20 mouse cellular contexts compared by ENCODE assay signal in genomic region chr1:139145516-139145915, GRCm38 (mm10).
DNase-seq lines count a peak whose midpoint lies in the region; TF ChIP-seq lines count a peak whose summit lies in the region.
"Had no signal": no experiment of that assay in that cellular context is flagged by ENCODE, and none has a peak within 500 bp of the region (broad histone marks: within the 10 kb centered on the region; RNA-seq: fewer than 3 reads in every experiment).

No protein-coding gene starts in this region.

- DNase-seq in 3T3-L1 (ENCODE audit: low read depth, low spot score) (peak; percentile 70), 416B (ENCODE audit: low read depth) (peak; percentile 53)
- DNase-seq in Muller cell, postnatal 12 days (ENCODE audit: inconsistent ontology term), result peak; percentile 75
- DNase-seq in layer of hippocampus, adult 18-20 months (ENCODE audit: low spot score in 2 of 2), result no peak
- no peak for DNase-seq in left cerebral cortex, adult 8-10 months (ENCODE audit: low spot score in 2 of 2)
- DNase-seq: adrenal gland, adult 8-10 months; B cell, adult 2 months; cerebellum, adult 18-20 months; cerebellum, adult 9-11 months; cerebellum, postnatal 25 days; forebrain, postnatal 0 days; gastrocnemius, adult 2 months; gastrocnemius, postnatal 14 days; heart, adult 11 months; kidney, adult 2 months had no signal

- TF ChIP-seq POLR2A in embryonic fibroblast, embryonic 13.5 days (IDR thresholded peaks at IDR 0.05; ENCODE audit: low read depth, low read length), result no peak

- H3K4me3 ChIP-seq in embryonic fibroblast, embryonic 13.5 days (ENCODE audit: insufficient read depth, low read length), result no peak overlapping the region
- H3K4me3 ChIP-seq: embryonic facial prominence, embryonic 13.5 days; forebrain, embryonic 10.5 days; gastrocnemius, adult 2 months; hindbrain, embryonic 12.5 days; hindbrain, embryonic 15.5 days had no signal

- H3K27ac ChIP-seq in embryonic fibroblast, embryonic 13.5 days (ENCODE audit: insufficient read depth, low read length), result peak overlapping the region; percentile 40; the same call in 1 of the 2 replicates
- H3K27ac ChIP-seq: embryonic facial prominence, embryonic 13.5 days; forebrain, embryonic 10.5 days; gastrocnemius, adult 2 months; hindbrain, embryonic 12.5 days; hindbrain, embryonic 15.5 days had no signal

- H3K4me1 ChIP-seq in embryonic fibroblast, embryonic 13.5 days (ENCODE audit: control insufficient read depth, insufficient read depth, low read length), result 0 out of 2 replicates have a peak, but pooled peaks cover 2% of the 10 kb centered on the region
- H3K4me1 ChIP-seq: embryonic facial prominence, embryonic 13.5 days; forebrain, embryonic 10.5 days; hindbrain, embryonic 12.5 days; hindbrain, embryonic 15.5 days had no signal

- TF ChIP-seq CTCF in embryonic fibroblast, embryonic 13.5 days (IDR thresholded peaks at IDR 0.05; ENCODE audit: borderline replicate concordance, insufficient read depth, low read length), result no peak

Comparison
In these comparisons a context has a peak if more than half of its experiments do, and no peak if none do; other contexts are left out.
1. DNase-seq: peak in 3T3-L1 (single experiment), 416B (single experiment) and Muller cell, postnatal 12 days (single experiment); none in layer of hippocampus, adult 18-20 months (0 of 2) and left cerebral cortex, adult 8-10 months (0 of 2).